ENCODE assay signal across 13 mouse cellular contexts in the genomic region with DNA sequence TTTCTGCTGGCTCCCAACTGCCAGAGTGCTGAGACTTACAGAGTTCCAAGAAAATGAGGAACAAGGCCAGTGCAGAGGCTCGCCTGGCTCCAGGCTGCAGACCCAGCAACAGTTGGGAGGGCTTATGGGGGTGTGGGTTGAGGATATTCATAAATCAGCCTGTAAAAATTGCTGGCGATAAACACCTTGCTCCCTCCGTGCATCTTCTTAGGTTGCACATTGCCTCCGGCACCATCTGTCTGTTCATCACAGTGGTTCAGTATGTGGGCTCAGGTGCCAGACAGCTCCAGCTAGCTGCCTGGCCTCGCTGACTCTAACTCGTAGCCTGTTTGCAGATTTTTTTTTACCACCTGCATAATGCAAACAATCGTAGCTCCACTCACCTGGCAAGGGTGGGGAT. TPM values are rescaled to one million over a fixed set of nuclear protein-coding genes. Genes with fewer than 3 reads are reported as not detected.
DNase-seq lines count a peak whose midpoint lies in the region; ATAC-seq and TF ChIP-seq lines count a peak whose summit lies in the region.
"Had no signal": no experiment of that assay in that cellular context is flagged by ENCODE, and none has a peak within 500 bp of the region (broad histone marks: within the 10 kb centered on the region; RNA-seq: fewer than 3 reads in every experiment).

No protein-coding gene starts in this region.

- TF ChIP-seq EP300 in lung, postnatal 0 days (IDR thresholded peaks at IDR 0.05) = no peak

- 78% methylated on average over 7 of the region's 7 CpGs for WGBS in lung, postnatal 0 days
- 77% methylated on average over 7 of the region's 7 CpGs for WGBS in lung, adult 2 months

- no peaks in the 10 kb centered on the region for H3K27me3 ChIP-seq in lung, postnatal 0 days (replicated peaks; ENCODE audit: insufficient read depth, low read length)
- H3K27me3 ChIP-seq: liver, embryonic 15.5 days; midbrain, embryonic 15.5 days had no signal

- no peak for TF ChIP-seq POLR2A in lung, adult 2 months (IDR thresholded peaks at IDR 0.05; ENCODE audit: borderline replicate concordance, extremely low read depth, low read depth, low read length)

- H3K4me2 ChIP-seq in lung, postnatal 0 days (replicated peaks; ENCODE audit: low read depth, low read length) = no peak overlapping the region
- H3K4me2 ChIP-seq: liver, embryonic 15.5 days; midbrain, embryonic 15.5 days had no signal

- H3K9me3 ChIP-seq in lung, postnatal 0 days (ENCODE audit: low read length) = no peaks in the 10 kb centered on the region
- H3K9me3 ChIP-seq: G1E; liver, embryonic 15.5 days; midbrain, embryonic 15.5 days had no signal

- H3K4me3 ChIP-seq in lung, postnatal 0 days (ENCODE audit: low read depth, low read length) = no peak overlapping the region
- H3K4me3 ChIP-seq in lung, adult 2 months (replicated peaks; ENCODE audit: extremely low read depth, low read depth, low read length) = no peak overlapping the region
- H3K4me3 ChIP-seq: liver, embryonic 15.5 days; midbrain, embryonic 15.5 days had no signal

- no peak for DNase-seq in frontal cortex, postnatal 10 days (ENCODE audit: low spot score in 2 of 2)
- no peak for DNase-seq in lung, postnatal 0 days (ENCODE audit: low spot score)
- DNase-seq in lung, adult 2 months = no peak
- DNase-seq in cerebellum, adult 9-11 months = peak; percentile 67
- DNase-seq in adrenal gland, adult 8-10 months = no peak
- DNase-seq in ovary, postnatal 36 days (ENCODE audit: low spot score) = no peak
- DNase-seq: heart, adult 11 months; thymus, adult 2 months had no signal

- TF ChIP-seq CTCF in lung, postnatal 0 days (IDR thresholded peaks at IDR 0.05) = no peak
- no peak for TF ChIP-seq CTCF in lung, adult 2 months (IDR thresholded peaks at IDR 0.05; ENCODE audit: insufficient read depth, low read length)

- H3K9ac ChIP-seq in lung, postnatal 0 days (replicated peaks; ENCODE audit: low read depth) = no peak overlapping the region
- H3K9ac ChIP-seq: liver, embryonic 15.5 days; midbrain, embryonic 15.5 days had no signal

- H3K27ac ChIP-seq in lung, postnatal 0 days (ENCODE audit: low read length) = 0 out of 2 replicates have a peak overlapping the region, but pooled peaks have one; percentile 43
- H3K27ac ChIP-seq: liver, embryonic 15.5 days; midbrain, embryonic 15.5 days had no signal

- H3K4me1 ChIP-seq in lung, postnatal 0 days (ENCODE audit: insufficient read depth, low read depth, low read length) = peaks cover 7% of the 10 kb centered on the region
- H3K4me1 ChIP-seq in lung, adult 2 months (ENCODE audit: control insufficient read depth, insufficient read depth, low read length) = peaks cover 6% of the 10 kb centered on the region
- H3K4me1 ChIP-seq: midbrain, embryonic 15.5 days had no signal

- ATAC-seq in frontal cortex, adult (ENCODE audit: low TSS enrichment) = peak; percentile 39
- ATAC-seq in lung, postnatal 0 days = no peak
- 0 out of 2 replicates have a peak, but pooled peaks have one; percentile 27 for ATAC-seq in megakaryocyte, adult 5-6 weeks (ENCODE audit: poor library complexity, severe bottlenecking)
- ATAC-seq: midbrain, embryonic 15.5 days had no signal

- no peaks in the 10 kb centered on the region for H3K36me3 ChIP-seq in lung, postnatal 0 days (ENCODE audit: insufficient read depth, low read length)
- H3K36me3 ChIP-seq: G1E; liver, embryonic 15.5 days; midbrain, embryonic 15.5 days had no signal

RNA-seq across cellular contexts. Expression of gene Prkag2, which starts 13.4 kb away (rescaled TPM):
- polyA plus RNA-seq in lung, postnatal 0 days (2015; fragmentation: Nextera tagmentation; extraction: Ambion mirVana) = 16.2 and 17.0 TPM in 2 replicates
- 10.9 and 18.0 TPM in 2 replicates for polyA plus RNA-seq in lung, adult 2 months (2012; rRNA removed)
- total RNA-seq in megakaryocyte, adult 5-6 weeks (2015) = 37.2 and 46.0 TPM in 2 replicates
- 45.6 and 48.1 TPM in 2 replicates for total RNA-seq in megakaryocyte, adult 5-6 weeks (2017)
- 10 to 100 TPM; 30.7 to 56.0 (median 42.9) TPM for total RNA-seq in adrenal gland, adult 8-10 months (2022)
- total RNA-seq: G1E had no signal
- polyA plus RNA-seq: G1E had no signal
